Mouse (Mus musculus) MEL (cell line): ENCODE measurements around the gene Pdcd2. TPM values are rescaled to one million over a fixed set of nuclear protein-coding genes. Genes with fewer than 3 reads are reported as not detected.

Experiments used
- DNase-seq: peaks from one replicate; pipeline ENCODE4 v3.0.0; 2011; ENCODE audit warnings: low read depth, low spot score
- H3K27ac ChIP-seq: 2 replicates; pipeline ENCODE4 v1.5.1; 2012; ENCODE audit warnings: low read depth, mild to moderate bottlenecking, control low read depth, low read length, moderate library complexity; ENCODE audit not compliant: control insufficient read depth
- H3K27me3 ChIP-seq, 2 experiments: fragments of 150-350 bp in 1 of 2; sonication (generic) in 1 of 2; 2 replicates each; pipeline ENCODE4 v1.6.1; 2012; ENCODE audit warnings: low read length in 2 of 2, mild to moderate bottlenecking in 2 of 2, improper control_type of control experiment in 1 of 2, moderate library complexity in 1 of 2; ENCODE audit not compliant: insufficient read depth in 2 of 2, control insufficient read depth in 1 of 2
- H3K36me3 ChIP-seq, 2 experiments: 2 replicates each; pipeline ENCODE4 v1.6.1; 2012 to 2014; ENCODE audit warnings: low read length in 2 of 2, improper control_type of control experiment in 1 of 2, inconsistent platforms in 1 of 2, mild to moderate bottlenecking in 1 of 2; ENCODE audit not compliant: insufficient read depth in 2 of 2, control insufficient read depth in 1 of 2
- H3K4me1 ChIP-seq, 2 experiments: fragments of 150-350 bp in 1 of 2; sonication (generic) in 1 of 2; 2 replicates each; pipeline ENCODE4 v1.6.1; 2012; ENCODE audit warnings: low read length in 2 of 2, improper control_type of control experiment in 1 of 2, mild to moderate bottlenecking in 1 of 2; ENCODE audit not compliant: insufficient read depth in 2 of 2, control insufficient read depth in 1 of 2
- H3K4me3 ChIP-seq, 2 experiments: fragments of 150-350 bp in 1 of 2; sonication (generic) in 1 of 2; 2 replicates each; pipeline ENCODE4 v1.5.1; 2012; ENCODE audit warnings: low read depth in 2 of 2, low read length in 2 of 2, mild to moderate bottlenecking in 2 of 2, moderate library complexity in 2 of 2, control low read depth in 1 of 2, improper control_type of control experiment in 1 of 2; ENCODE audit not compliant: control insufficient read depth in 1 of 2, insufficient read depth in 1 of 2
- H3K79me2 ChIP-seq: 2 replicates; pipeline ENCODE4 v1.6.1; 2012; ENCODE audit warnings: mild to moderate bottlenecking, low read length, moderate library complexity; ENCODE audit not compliant: control insufficient read depth, poor library complexity, insufficient read depth
- H3K9ac ChIP-seq: 2 replicates; pipeline ENCODE4 v1.6.1; 2012; ENCODE audit warnings: low read depth, mild to moderate bottlenecking, control low read depth, low read length, moderate library complexity; ENCODE audit not compliant: control insufficient read depth, poor library complexity, severe bottlenecking
- H3K9me3 ChIP-seq: fragments of 150-350 bp; sonication (generic); replicated peaks from 2 replicates; pipeline ENCODE4 v1.6.1; 2012; ENCODE audit warnings: mild to moderate bottlenecking, low read length, improper control_type of control experiment, moderate library complexity; ENCODE audit not compliant: insufficient read depth
- CHD1 ChIP-seq: IDR thresholded peaks from 2 replicates; pipeline ENCODE4 v1.6.1; 2012; ENCODE audit warnings: low read depth, mild to moderate bottlenecking, inconsistent platforms, low read length, improper control_type of control experiment
- CHD2 ChIP-seq: IDR thresholded peaks from 2 replicates; pipeline ENCODE4 v1.6.1; 2011; ENCODE audit warnings: low read length, improper control_type of control experiment
- CTCF ChIP-seq, 3 experiments: IDR thresholded peaks in 2 of 3; conservative IDR thresholded peaks in 1 of 3; 2 replicates each; pipeline ENCODE4 v1.5.1; 2011 to 2012; ENCODE audit warnings: low read length in 3 of 3, low read depth in 2 of 3, mild to moderate bottlenecking in 2 of 3, improper control_type of control experiment in 1 of 3, inconsistent platforms in 1 of 3, mixed read lengths in 1 of 3, moderate library complexity in 1 of 3; ENCODE audit not compliant: control insufficient read depth in 1 of 3, insufficient read depth in 1 of 3, poor library complexity in 1 of 3, severe bottlenecking in 1 of 3
- E2F4 ChIP-seq: IDR thresholded peaks from 2 replicates; pipeline ENCODE4 v1.6.1; 2011; ENCODE audit warnings: low read depth, low read length, improper control_type of control experiment, borderline replicate concordance
- EP300 ChIP-seq, 2 experiments: IDR thresholded peaks; 2 replicates each; pipeline ENCODE4 v1.6.1; 2011; ENCODE audit warnings: improper control_type of control experiment in 2 of 2, low read length in 2 of 2, low read depth in 1 of 2, mild to moderate bottlenecking in 1 of 2
- GATA1 ChIP-seq: IDR thresholded peaks from 2 replicates; pipeline ENCODE4 v1.6.1; 2011; ENCODE audit warnings: low read depth, low read length, improper control_type of control experiment
- HCFC1 ChIP-seq: IDR thresholded peaks from 2 replicates; pipeline ENCODE4 v1.6.1; 2012; ENCODE audit warnings: low read depth, mild to moderate bottlenecking, inconsistent platforms, low read length, improper control_type of control experiment, moderate library complexity
- MAFK ChIP-seq: IDR thresholded peaks from 2 replicates; pipeline ENCODE4 v1.6.1; 2011; ENCODE audit warnings: low read depth, mild to moderate bottlenecking, low read length, improper control_type of control experiment, borderline replicate concordance
- MAZ ChIP-seq: IDR thresholded peaks from 2 replicates; pipeline ENCODE4 v1.6.1; 2012; ENCODE audit warnings: low read depth, mild to moderate bottlenecking, inconsistent platforms, low read length, improper control_type of control experiment
- MXI1 ChIP-seq: IDR thresholded peaks from 2 replicates; pipeline ENCODE4 v1.6.1; 2011; ENCODE audit warnings: mild to moderate bottlenecking, low read depth, low read length, improper control_type of control experiment
- MYB ChIP-seq: IDR thresholded peaks from 2 replicates; pipeline ENCODE4 v1.6.1; 2011; ENCODE audit warnings: mild to moderate bottlenecking, low read depth, low read length, improper control_type of control experiment
- MYC ChIP-seq: IDR thresholded peaks from 2 replicates; pipeline ENCODE4 v1.6.1; 2011; ENCODE audit warnings: low read depth, mild to moderate bottlenecking, low read length, improper control_type of control experiment, moderate library complexity
- NELFE ChIP-seq: IDR thresholded peaks from 2 replicates; pipeline ENCODE4 v1.6.1; 2011; ENCODE audit warnings: low read depth, low read length, improper control_type of control experiment
- POLR2A ChIP-seq, 2 experiments: IDR thresholded peaks; 2 replicates each; pipeline ENCODE4 v1.6.1; 2011 to 2012; ENCODE audit warnings: low read length in 2 of 2, mild to moderate bottlenecking in 2 of 2, control low read depth in 1 of 2, improper control_type of control experiment in 1 of 2, low read depth in 1 of 2, moderate library complexity in 1 of 2; ENCODE audit not compliant: control insufficient read depth in 1 of 2, insufficient read depth in 1 of 2, poor library complexity in 1 of 2
- SIN3A ChIP-seq: IDR thresholded peaks from 2 replicates; pipeline ENCODE4 v1.6.1; 2012; ENCODE audit warnings: low read length, improper control_type of control experiment, inconsistent platforms
- TBP ChIP-seq: IDR thresholded peaks from 2 replicates; pipeline ENCODE4 v1.8.0; 2011; ENCODE audit warnings: low read depth, low read length, improper control_type of control experiment
- TCF12 ChIP-seq: IDR thresholded peaks from 2 replicates; pipeline ENCODE4 v1.6.1; 2014; ENCODE audit warnings: low read depth, mild to moderate bottlenecking, inconsistent platforms, low read length, improper control_type of control experiment, moderate library complexity
- USF1 ChIP-seq: IDR thresholded peaks from 2 replicates; pipeline ENCODE4 v1.6.1; 2014; ENCODE audit warnings: low read depth, mild to moderate bottlenecking, inconsistent platforms, low read length, improper control_type of control experiment, moderate library complexity
- ZKSCAN1 ChIP-seq: IDR thresholded peaks from 2 replicates; pipeline ENCODE4 v1.6.1; 2012; ENCODE audit warnings: low read depth, mild to moderate bottlenecking, inconsistent platforms, low read length, improper control_type of control experiment, moderate library complexity
- ZMIZ1 ChIP-seq: IDR thresholded peaks from 2 replicates; pipeline ENCODE4 v1.6.1; 2012; ENCODE audit warnings: low read depth, mild to moderate bottlenecking, inconsistent platforms, low read length, improper control_type of control experiment, moderate library complexity
- ZNF384 ChIP-seq: IDR thresholded peaks from 2 replicates; pipeline ENCODE4 v1.6.1; 2012; ENCODE audit warnings: low read depth, mild to moderate bottlenecking, inconsistent platforms, low read length, improper control_type of control experiment
- polyA plus RNA-seq, 2 experiments: library from polyadenylated mRNA; stranded (reverse) in 1 of 2; unstranded in 1 of 2; fragments of >175 nt in 1 of 2; fragments of >200 nt in 1 of 2; gene quantifications; 2 replicates each; pipeline versions ENCODE4 v1.2.1 to v1.2.4; 2012; ENCODE audit warnings: low replicate concordance in 2 of 2, low read depth in 1 of 2; ENCODE audit not compliant: insufficient read length in 2 of 2, insufficient read depth in 1 of 2, missing spikeins in 1 of 2
- total RNA-seq: library from RNA; depleted of rRNA; stranded (reverse); fragments of 300-350 nt; gene quantifications from 2 replicates; pipeline ENCODE4 v1.2.3, GENCODE M21; 2012

The Pdcd2 gene
- total and polyA plus RNA-seq, 3 experiments = 109 to 110 TPM; not detected in 1

- Histone ChIP-seq H3K9me3 (no peaks in the 10 kb centered on the region), H3K4me1 (no peaks in the 10 kb centered on the region), H3K36me3 (peaks cover 2 to 48% of the 10 kb centered on the region in 2 experiments; a peak in 3 of 4 replicates), H3K4me3 (no peak overlapping the region), H3K79me2 (no peaks in the 10 kb centered on the region)
- no peak for DNase-seq
- TF ChIP-seq MAFK (no peak), POLR2A (IDR thresholded peaks at IDR 0.05; ENCODE audit: control insufficient read depth in 1 of 2, insufficient read depth in 1 of 2, low read depth in 1 of 2, low read length in 2 of 2, poor library complexity in 1 of 2) (no peak), CTCF (IDR thresholded peaks at IDR 0.05 in 2 of 3, conservative IDR thresholded peaks at IDR 0.05 in 1 of 3; ENCODE audit: control insufficient read depth in 1 of 3, insufficient read depth in 1 of 3, low read depth in 2 of 3, low read length in 3 of 3, poor library complexity in 1 of 3, severe bottlenecking in 1 of 3) (peak in 1 of 3 experiments; percentile 22; a peak in 2 of 6 replicates), USF1 (no peak), HCFC1 (no peak), TBP (no peak)
- TF ChIP-seq, all 39 proteins: peak for 1
- H3K9ac ChIP-seq = no peak overlapping the region
- no peak overlapping the region for H3K27ac ChIP-seq
- H3K27me3 ChIP-seq = no peaks in the 10 kb centered on the region
Measured at GRCm38 (mm10) chr17:15517776-15518175, 9.3 kb downstream of the Pdcd2 start.

GRCm38 (mm10) chr17:15510694-15511093, 16.4 kb downstream of the Pdcd2 start:
- Histone ChIP-seq H3K27ac (no peak overlapping the region), H3K9me3 (no peaks in the 10 kb centered on the region), H3K4me1 (no peaks in the 10 kb centered on the region), H3K79me2 (0 out of 2 replicates have a peak, but pooled peaks cover 2% of the 10 kb centered on the region), H3K9ac (no peak overlapping the region), H3K27me3 (no peaks in the 10 kb centered on the region)
- no peak for DNase-seq
- TF ChIP-seq E2F4 (no peak), NELFE (no peak), GATA1 (no peak), ZMIZ1 (no peak), CHD1 (no peak), POLR2A (IDR thresholded peaks at IDR 0.05; ENCODE audit: control insufficient read depth in 1 of 2, insufficient read depth in 1 of 2, low read depth in 1 of 2, low read length in 2 of 2, poor library complexity in 1 of 2) (no peak), MYB (no peak), MYC (no peak), ZNF384 (no peak), CHD2 (no peak), ZKSCAN1 (no peak), SIN3A (no peak), MAFK (no peak), TCF12 (no peak), MAZ (no peak), MXI1 (no peak), EP300 (IDR thresholded peaks at IDR 0.05; ENCODE audit: low read depth in 1 of 2, low read length in 2 of 2) (no peak)
- TF ChIP-seq, all 39 proteins: peak for 0
- Histone ChIP-seq H3K36me3 (peaks cover 0 to 74% of the 10 kb centered on the region in 2 experiments; a peak in 2 of 4 replicates), H3K4me3 (no peak overlapping the region)
